Mouse (Mus musculus): ENCODE measurements around the gene Msh2. TPM values are rescaled to one million over a fixed set of nuclear protein-coding genes. Genes with fewer than 3 reads are reported as not detected.
"Not testable (repeated sequence)": the region's sequence is repeated elsewhere in the genome, so short reads cannot be mapped to it uniquely, and the experiment has no call there.

Gene Msh2
- polyA plus RNA-seq (2015; fragmentation: Nextera tagmentation; extraction: Ambion mirVana) = 54.3 and 61.8 TPM in 2 replicates

DNA sequence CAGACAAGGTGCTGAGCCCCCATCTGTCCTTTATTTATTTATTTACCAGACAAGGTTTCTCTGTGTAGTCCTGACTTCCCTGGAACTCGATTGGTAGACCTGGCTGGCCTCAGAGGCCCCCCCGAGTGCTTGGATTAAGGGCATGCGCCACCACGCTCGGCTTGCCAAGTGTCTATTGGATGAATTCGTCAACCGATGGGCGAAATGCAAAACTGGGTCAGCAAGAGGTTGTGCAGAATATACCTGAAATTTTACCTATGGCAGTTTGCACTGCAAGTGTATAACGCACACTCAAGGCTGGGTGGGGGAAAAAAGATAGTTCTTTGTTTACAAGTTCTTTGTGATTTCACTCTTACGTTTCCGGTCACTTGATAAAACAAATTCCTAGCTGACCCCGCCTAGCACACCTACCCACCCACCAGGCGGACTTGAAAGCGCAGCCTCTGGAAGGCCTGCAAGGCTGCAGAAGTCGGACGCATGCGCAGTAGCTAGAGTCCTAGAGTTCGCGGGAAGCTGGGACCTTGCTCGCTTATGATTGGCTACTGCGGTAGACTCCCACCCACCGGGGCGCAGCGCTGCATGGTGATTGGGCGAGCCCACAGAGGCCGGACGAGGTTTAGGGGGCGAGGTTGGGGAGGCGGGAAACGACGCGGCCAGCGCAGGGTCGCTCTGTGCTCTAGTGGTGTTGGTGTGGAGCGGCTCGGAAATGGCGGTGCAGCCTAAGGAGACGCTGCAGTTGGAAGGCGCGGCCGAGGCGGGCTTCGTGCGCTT lies at the start of gene Msh2:
Msh2 (plus strand) TSS at position 441 of the 771 bp plus-strand sequence.
- peak within 1 kb of the TSS; percentile 97 for H3K4me3 ChIP-seq
- peak within 1 kb of the TSS; percentile 78 for H3K9ac ChIP-seq
- WGBS = under 1% methylated on average over 44 of the region's 44 CpGs
- H3K27me3 ChIP-seq = no peaks in the 10 kb centered on the region
- peak; percentile 98 for ATAC-seq (ENCODE audit: insufficient number of reproducible peaks, low FRiP score, low TSS enrichment, low read depth)
- H3K4me2 ChIP-seq = peak within 1 kb of the TSS; percentile 78
- peak within 1 kb of the TSS; percentile 87 for H3K27ac ChIP-seq
- H3K4me1 ChIP-seq = peaks cover 24% of the 10 kb centered on the region
- no peaks in the 10 kb centered on the region for H3K9me3 ChIP-seq
- no peaks in the 10 kb centered on the region for H3K36me3 ChIP-seq

GRCm38 (mm10) chr17:87625510-87626086 lies 46.5 kb upstream of the Msh2 start:
- H3K36me3 ChIP-seq = no peaks in the 10 kb centered on the region
- H3K27ac ChIP-seq = no peak overlapping the region
- H3K27me3 ChIP-seq = no peaks in the 10 kb centered on the region
- H3K9ac ChIP-seq = no peak overlapping the region
- no peak overlapping the region for H3K4me2 ChIP-seq
- no peak for ATAC-seq (ENCODE audit: insufficient number of reproducible peaks, low FRiP score, low TSS enrichment, low read depth)
- no peak overlapping the region for H3K4me3 ChIP-seq
- WGBS = 35% methylated on average over 3 of the region's 3 CpGs
- H3K4me1 ChIP-seq = no peaks in the 10 kb centered on the region
- no peaks in the 10 kb centered on the region for H3K9me3 ChIP-seq

GRCm38 (mm10) chr17:87628144-87628543 lies 44.0 kb upstream of the Msh2 start:
- Histone ChIP-seq H3K9ac (no peak overlapping the region), H3K4me3 (no peak overlapping the region), H3K27me3 (no peaks in the 10 kb centered on the region), H3K27ac (no peak overlapping the region), H3K9me3 (no peaks in the 10 kb centered on the region), H3K4me1 (no peaks in the 10 kb centered on the region), H3K36me3 (no peaks in the 10 kb centered on the region), H3K4me2 (no peak overlapping the region)
- no peak for ATAC-seq (ENCODE audit: insufficient number of reproducible peaks, low FRiP score, low TSS enrichment, low read depth)
- 72% methylated on average over 5 of the region's 5 CpGs for WGBS

DNA sequence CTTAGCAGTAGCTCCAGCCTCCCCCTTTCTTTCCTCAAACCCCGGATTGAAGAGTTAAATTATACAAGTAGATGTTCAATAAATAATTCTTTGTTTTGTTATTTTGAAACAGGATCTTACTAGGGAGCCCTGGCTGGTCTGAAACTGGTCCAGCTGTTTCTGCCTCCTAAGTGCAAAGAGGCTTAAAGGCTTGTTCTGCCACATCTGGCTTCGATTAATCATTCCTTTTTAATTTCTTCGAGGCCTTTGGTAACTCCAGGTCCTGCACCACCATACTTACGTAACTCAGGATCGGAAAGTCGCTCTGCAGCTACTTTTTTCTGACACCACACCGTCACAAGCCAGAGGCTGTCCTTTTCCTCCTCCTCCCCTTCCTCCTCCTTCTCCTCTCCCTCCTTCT lies 43.4 kb upstream of the Msh2 start:
- H3K4me1 ChIP-seq = no peaks in the 10 kb centered on the region
- ATAC-seq (ENCODE audit: insufficient number of reproducible peaks, low FRiP score, low TSS enrichment, low read depth) = no peak
- no peak overlapping the region for H3K27ac ChIP-seq
- H3K4me2 ChIP-seq = no peak overlapping the region
- no peaks in the 10 kb centered on the region for H3K9me3 ChIP-seq
- H3K9ac ChIP-seq = no peak overlapping the region
- H3K4me3 ChIP-seq = no peak overlapping the region
- H3K27me3 ChIP-seq = no peaks in the 10 kb centered on the region
- H3K36me3 ChIP-seq = no peaks in the 10 kb centered on the region
- 38% methylated on average over 7 of the region's 7 CpGs for WGBS

DNA sequence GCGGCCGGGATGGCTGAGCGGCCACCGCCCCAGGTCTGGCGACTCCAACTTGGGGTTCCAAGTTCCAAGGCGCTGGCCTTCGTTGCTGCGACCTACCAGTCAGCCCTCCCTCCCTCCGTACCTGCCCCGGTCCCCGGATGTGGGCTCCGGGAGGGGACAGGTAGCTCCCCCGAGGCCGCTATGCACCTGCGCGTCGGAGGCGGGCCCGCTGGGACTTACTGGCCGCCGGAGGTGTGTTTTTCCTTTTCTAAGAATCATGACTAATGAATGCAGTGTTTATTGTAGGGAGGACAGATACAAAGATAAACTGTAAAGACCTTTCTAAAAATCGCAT lies 35.1 kb upstream of the Msh2 start:
- H3K27ac ChIP-seq = no peak overlapping the region
- peak overlapping the region; percentile 56 for H3K4me3 ChIP-seq
- WGBS = 3% methylated on average over 21 of the region's 22 CpGs
- H3K9ac ChIP-seq = peak overlapping the region; percentile 37
- peaks cover 36% of the 10 kb centered on the region for H3K27me3 ChIP-seq
- H3K4me1 ChIP-seq = peaks cover 15% of the 10 kb centered on the region
- ATAC-seq (ENCODE audit: insufficient number of reproducible peaks, low FRiP score, low TSS enrichment, low read depth) = no peak
- no peaks in the 10 kb centered on the region for H3K36me3 ChIP-seq
- H3K4me2 ChIP-seq = peak overlapping the region; percentile 87
- no peaks in the 10 kb centered on the region for H3K9me3 ChIP-seq

- H3K4me1 ChIP-seq = peaks cover 15% of the 10 kb centered on the region
- H3K9me3 ChIP-seq = no peaks in the 10 kb centered on the region
- WGBS = 67% methylated on average over 5 of the region's 5 CpGs
- no peak overlapping the region for H3K9ac ChIP-seq
- no peak overlapping the region for H3K4me2 ChIP-seq
- H3K27me3 ChIP-seq = peaks cover 36% of the 10 kb centered on the region
- no peak for ATAC-seq (ENCODE audit: insufficient number of reproducible peaks, low FRiP score, low TSS enrichment, low read depth)
- no peaks in the 10 kb centered on the region for H3K36me3 ChIP-seq
- no peak overlapping the region for H3K27ac ChIP-seq
- H3K4me3 ChIP-seq = no peak overlapping the region
These were observed 32.9 kb upstream of the Msh2 start for GRCm38 (mm10) chr17:87639242-87639641.

DNA sequence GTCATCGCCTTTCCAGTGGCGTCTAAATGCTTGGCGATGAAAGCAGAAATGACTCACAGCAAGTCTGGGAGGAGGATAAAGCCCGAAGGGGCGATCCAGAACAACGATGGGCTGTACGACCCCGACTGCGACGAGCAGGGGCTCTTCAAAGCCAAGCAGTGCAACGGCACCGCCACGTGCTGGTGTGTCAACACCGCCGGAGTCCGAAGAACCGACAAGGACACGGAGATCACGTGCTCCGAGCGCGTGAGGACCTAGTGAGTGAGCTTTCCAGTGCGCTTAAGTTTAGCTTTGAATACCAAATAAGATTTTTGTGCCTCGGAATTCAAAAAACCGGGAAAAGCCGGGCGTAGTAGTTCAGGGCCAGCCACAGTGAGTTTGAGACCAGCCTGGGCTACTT lies 31.9 kb upstream of the Msh2 start:
- no peaks in the 10 kb centered on the region for H3K9me3 ChIP-seq
- H3K27me3 ChIP-seq = peaks cover 29% of the 10 kb centered on the region
- ATAC-seq (ENCODE audit: insufficient number of reproducible peaks, low FRiP score, low TSS enrichment, low read depth) = no peak
- H3K4me2 ChIP-seq = no peak overlapping the region
- no peaks in the 10 kb centered on the region for H3K36me3 ChIP-seq
- 95% methylated on average over 27 of the region's 27 CpGs for WGBS
- H3K9ac ChIP-seq = no peak overlapping the region
- H3K4me3 ChIP-seq = no peak overlapping the region
- H3K4me1 ChIP-seq = peaks cover 15% of the 10 kb centered on the region
- H3K27ac ChIP-seq = no peak overlapping the region

- Histone ChIP-seq H3K4me3 (no peak overlapping the region), H3K27me3 (peaks cover 23% of the 10 kb centered on the region), H3K4me1 (peaks cover 10% of the 10 kb centered on the region), H3K4me2 (no peak overlapping the region), H3K27ac (no peak overlapping the region), H3K36me3 (no peaks in the 10 kb centered on the region), H3K9ac (no peak overlapping the region), H3K9me3 (no peaks in the 10 kb centered on the region)
- 79% methylated on average over 12 of the region's 12 CpGs for WGBS
- ATAC-seq (ENCODE audit: insufficient number of reproducible peaks, low FRiP score, low TSS enrichment, low read depth) = no peak
These were observed 31.1 kb upstream of the Msh2 start for GRCm38 (mm10) chr17:87641006-87641405.

DNA sequence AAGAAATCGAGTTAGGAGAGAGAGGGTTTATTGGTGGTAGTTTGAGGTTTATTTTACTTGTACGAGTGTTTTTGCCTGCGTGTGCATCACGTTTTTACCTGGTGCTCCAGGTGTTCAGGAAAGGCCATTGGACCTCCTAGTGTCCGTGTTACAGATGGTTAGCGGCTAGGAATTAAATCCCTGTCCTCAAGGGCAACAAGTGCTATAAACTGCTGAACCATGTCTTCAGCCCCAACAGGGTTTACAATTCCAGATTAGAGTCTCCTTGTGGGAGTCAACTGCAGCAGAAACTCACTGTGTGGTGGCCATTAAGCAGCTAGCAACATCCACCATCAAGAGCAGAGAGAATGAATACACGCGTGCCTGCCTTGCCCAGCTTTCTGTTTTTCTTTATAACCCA lies 29.4 kb upstream of the Msh2 start:
- Histone ChIP-seq H3K27me3 (peaks cover 9% of the 10 kb centered on the region), H3K27ac (no peak overlapping the region), H3K36me3 (no peaks in the 10 kb centered on the region), H3K4me2 (no peak overlapping the region), H3K9me3 (no peaks in the 10 kb centered on the region), H3K9ac (no peak overlapping the region), H3K4me1 (no peaks in the 10 kb centered on the region), H3K4me3 (no peak overlapping the region)
- no peak for ATAC-seq (ENCODE audit: insufficient number of reproducible peaks, low FRiP score, low TSS enrichment, low read depth)
- WGBS = 78% methylated on average over 8 of the region's 8 CpGs

DNA sequence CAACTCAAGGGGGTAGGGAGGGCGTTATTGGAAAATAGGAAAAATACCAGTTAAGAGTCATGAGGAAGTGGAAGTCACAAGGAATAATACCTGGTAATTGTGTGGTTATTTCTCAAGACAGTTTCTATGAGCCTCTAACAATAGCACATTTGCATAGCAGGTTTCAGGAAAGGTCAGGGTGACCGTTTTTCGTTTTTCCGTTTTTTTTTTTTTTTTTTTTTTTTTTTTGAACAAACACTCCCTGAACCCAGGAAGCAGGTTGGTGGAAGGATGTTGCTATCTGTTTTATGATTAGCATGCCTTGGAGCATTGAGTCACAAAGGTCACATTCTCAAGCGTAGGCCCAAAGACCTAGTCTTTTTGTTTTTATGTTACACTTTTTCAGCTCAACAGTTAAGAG lies 16.5 kb upstream of the Msh2 start:
- H3K9me3 ChIP-seq; ATAC-seq (ENCODE audit: insufficient number of reproducible peaks, low FRiP score, low TSS enrichment, low read depth); H3K27me3 ChIP-seq; H3K4me3 ChIP-seq; H3K4me1 ChIP-seq; H3K9ac ChIP-seq; H3K36me3 ChIP-seq; H3K4me2 ChIP-seq; H3K27ac ChIP-seq: not testable (repeated sequence)
- WGBS = 91% methylated on average over 5 of the region's 5 CpGs

GRCm38 (mm10) chr17:87661958-87662573 lies 10.1 kb upstream of the Msh2 start:
- not testable (repeated sequence) for H3K4me1 ChIP-seq; H3K36me3 ChIP-seq; H3K27ac ChIP-seq; ATAC-seq (ENCODE audit: insufficient number of reproducible peaks, low FRiP score, low TSS enrichment, low read depth); H3K27me3 ChIP-seq; H3K4me2 ChIP-seq; H3K9ac ChIP-seq; H3K9me3 ChIP-seq; H3K4me3 ChIP-seq
- WGBS = 81% methylated on average over 9 of the region's 9 CpGs

DNA sequence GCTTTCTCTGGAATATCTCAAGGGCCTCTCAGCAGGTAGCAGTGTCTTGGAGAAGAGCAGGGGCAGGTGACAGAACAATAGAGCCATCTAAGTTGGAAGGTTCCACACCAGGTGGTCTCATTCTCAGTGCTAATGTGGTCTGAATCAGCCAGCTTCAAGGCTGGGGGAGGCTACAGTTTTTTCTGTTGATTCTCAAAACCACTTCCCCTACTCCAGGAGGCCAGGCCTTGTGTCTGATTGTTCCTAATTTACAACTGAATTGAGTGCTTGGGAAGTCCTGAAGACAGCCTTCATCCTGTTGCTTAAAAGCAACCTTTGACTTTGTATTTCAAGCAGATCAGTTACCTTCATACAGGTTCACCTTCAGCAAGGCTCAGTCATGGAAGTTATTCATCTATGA lies 7.9 kb upstream of the Msh2 start:
- ATAC-seq (ENCODE audit: insufficient number of reproducible peaks, low FRiP score, low TSS enrichment, low read depth) = no peak
- Histone ChIP-seq H3K27me3 (no peaks in the 10 kb centered on the region), H3K27ac (no peak overlapping the region), H3K4me3 (no peak overlapping the region), H3K9ac (no peak overlapping the region), H3K4me2 (no peak overlapping the region), H3K4me1 (no peaks in the 10 kb centered on the region), H3K36me3 (no peaks in the 10 kb centered on the region), H3K9me3 (no peaks in the 10 kb centered on the region)

Data from limb, embryonic 15.5 days (tissue).